Mouse (Mus musculus) stomach, embryonic 15.5 days (tissue): ENCODE results near the gene 9030624G23Rik. TPM values are rescaled to one million over a fixed set of nuclear protein-coding genes. Genes with fewer than 3 reads are reported as not detected.
"Not testable (repeated sequence)": the region's sequence is repeated elsewhere in the genome, so short reads cannot be mapped to it uniquely, and the experiment has no call there.

Experiments
- ATAC-seq: fragments of 200-750 bp; cut with Nextera tagmentation; 2 replicates; pipeline ENCODE4 v1.8.0; 2017; ENCODE audit warnings: low read depth, moderate number of reproducible peaks, moderate TSS enrichment; ENCODE audit not compliant: insufficient read depth, low FRiP score
- H3K27ac ChIP-seq: fragments of 300-500 bp; sonication (generic); 2 replicates; pipeline ENCODE4 v1.5.1; 2015; ENCODE audit warnings: mild to moderate bottlenecking, inconsistent platforms
- H3K27me3 ChIP-seq: fragments of 300-500 bp; sonication (generic); replicated peaks from 2 replicates; pipeline ENCODE4 v1.6.1; 2015; ENCODE audit warnings: inconsistent platforms
- H3K36me3 ChIP-seq: fragments of 300-500 bp; sonication (generic); 2 replicates; pipeline ENCODE4 v1.6.1; 2015; ENCODE audit warnings: inconsistent platforms
- H3K4me1 ChIP-seq: fragments of 300-500 bp; sonication (generic); 2 replicates; pipeline ENCODE4 v1.6.1; 2015; ENCODE audit warnings: inconsistent platforms
- H3K4me2 ChIP-seq: fragments of 300-500 bp; sonication (generic); 2 replicates; pipeline ENCODE4 v1.6.1; 2015; ENCODE audit warnings: mild to moderate bottlenecking, inconsistent platforms
- H3K4me3 ChIP-seq: fragments of 300-500 bp; sonication (generic); replicated peaks from 2 replicates; pipeline ENCODE4 v1.5.1; 2015; ENCODE audit warnings: inconsistent platforms
- H3K9ac ChIP-seq: fragments of 300-500 bp; sonication (generic); 2 replicates; pipeline ENCODE4 v1.6.1; 2015; ENCODE audit warnings: inconsistent platforms
- H3K9me3 ChIP-seq: fragments of 300-500 bp; sonication (generic); 2 replicates; pipeline ENCODE4 v1.6.1; 2016; ENCODE audit warnings: inconsistent platforms
- WGBS: fragments of 180-500 bp; shearing (Covaris S2); methylation state at CpG from one replicate; pipeline ENCODE4 v1.1.7; 2015; 5-methylcytosine and 5-hydroxymethylcytosine counted together
- polyA plus RNA-seq: library from polyadenylated mRNA; unstranded; fragments of >200 nt; fragmentation: Nextera tagmentation; extraction: Ambion mirVana; gene quantifications from 2 replicates; pipeline ENCODE4 v1.2.1, GENCODE M21; 2015

Gene 9030624G23Rik
- 2.7 and 3.1 TPM in 2 replicates for polyA plus RNA-seq

GRCm38 (mm10) chr12:24097108-24097520 lies at the start of gene 9030624G23Rik:
Gene 9030624G23Rik (minus strand): TSS chr12:24097246.
- not testable (repeated sequence) for H3K36me3 ChIP-seq, H3K27ac ChIP-seq, H3K4me1 ChIP-seq, H3K9ac ChIP-seq, H3K27me3 ChIP-seq, H3K9me3 ChIP-seq, ATAC-seq
- Histone ChIP-seq H3K4me2 (peak within 1 kb of the TSS; percentile 53), H3K4me3 (peak within 1 kb of the TSS; percentile 51)
- 2% methylated on average over 39 of the region's 39 CpGs for WGBS

GRCm38 (mm10) chr12:24083096-24083495 lies 13.9 kb downstream of the 9030624G23Rik start:
- H3K4me2 ChIP-seq, H3K36me3 ChIP-seq, H3K27ac ChIP-seq, H3K4me1 ChIP-seq, ATAC-seq, H3K9ac ChIP-seq, H3K9me3 ChIP-seq, H3K4me3 ChIP-seq, H3K27me3 ChIP-seq: not testable (repeated sequence)
- WGBS = 92% methylated on average over 2 of the region's 5 CpGs
